Comparison of ENCODE assay signal across 22 mouse cellular contexts in the genomic region with DNA sequence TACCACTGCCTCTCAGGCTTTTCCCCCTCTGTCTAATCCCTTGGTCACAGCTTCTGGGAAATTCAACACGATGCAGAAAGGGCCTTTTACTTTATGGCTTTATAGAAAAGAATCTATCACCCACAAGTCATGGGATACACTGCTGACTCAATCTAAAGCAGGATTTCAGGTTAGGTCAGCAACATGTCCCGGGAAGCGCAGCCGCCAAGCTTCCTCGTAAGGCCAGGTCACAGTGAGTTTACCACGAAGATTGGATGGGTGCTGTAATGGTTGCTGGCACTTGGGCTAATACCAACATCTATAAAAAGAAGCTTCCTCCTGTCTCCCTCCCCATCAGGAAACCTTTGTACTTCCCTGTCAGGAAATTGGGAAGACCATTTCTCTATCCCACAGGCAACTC.
DNase-seq lines count a peak whose midpoint lies in the region; ATAC-seq and TF ChIP-seq lines count a peak whose summit lies in the region.
"Had no signal": no experiment of that assay in that cellular context is flagged by ENCODE, and none has a peak within 500 bp of the region (broad histone marks: within the 10 kb centered on the region; RNA-seq: fewer than 3 reads in every experiment).

No protein-coding gene starts in this region.

- no peaks in the 10 kb centered on the region for H3K4me1 ChIP-seq in limb, embryonic 11.5 days (ENCODE audit: control insufficient read depth, insufficient read depth, low read length)
- no peaks in the 10 kb centered on the region for H3K4me1 ChIP-seq in limb, embryonic 10.5 days
- H3K4me1 ChIP-seq: embryonic facial prominence, embryonic 10.5 days; embryonic facial prominence, embryonic 12.5 days; forebrain, embryonic 13.5 days; forebrain, embryonic 15.5 days had no signal

- WGBS in limb, embryonic 11.5 days = 88% methylated on average over 6 of the region's 6 CpGs
- WGBS in limb, embryonic 10.5 days = 84% methylated on average over 6 of the region's 6 CpGs

- no peaks in the 10 kb centered on the region for H3K36me3 ChIP-seq in limb, embryonic 11.5 days (ENCODE audit: control insufficient read depth, insufficient read depth, low read length)
- no peaks in the 10 kb centered on the region for H3K36me3 ChIP-seq in limb, embryonic 10.5 days
- H3K36me3 ChIP-seq: embryonic facial prominence, embryonic 10.5 days; embryonic facial prominence, embryonic 12.5 days; forebrain, embryonic 15.5 days had no signal

- H3K9me3 ChIP-seq in limb, embryonic 11.5 days (ENCODE audit: control insufficient read depth, low read length) = no peaks in the 10 kb centered on the region
- H3K9me3 ChIP-seq in limb, embryonic 10.5 days (replicated peaks) = no peaks in the 10 kb centered on the region
- H3K9me3 ChIP-seq: embryonic facial prominence, embryonic 10.5 days; embryonic facial prominence, embryonic 12.5 days; forebrain, embryonic 13.5 days; forebrain, embryonic 15.5 days had no signal

- intact Hi-C loops in gastrocnemius, adult 2 months (cut with DNase I) = no loop called here
- intact Hi-C loops in gastrocnemius, postnatal 36 days (cut with DNase I) = no loop called here
- intact Hi-C loops in gastrocnemius, postnatal 14 days (cut with DNase I; ENCODE audit: low total_unique reads) = no loop called here
- intact Hi-C loops in heart, postnatal 14 days (cut with DNase I) = no loop called here

- ATAC-seq in limb, embryonic 11.5 days (ENCODE audit: insufficient number of reproducible peaks, low FRiP score, low TSS enrichment, low read depth) = no peak
- ATAC-seq: forebrain, embryonic 13.5 days; forebrain, embryonic 15.5 days; forebrain, postnatal 0 days had no signal

- no peak overlapping the region for H3K4me3 ChIP-seq in gastrocnemius, adult 2 months
- H3K4me3 ChIP-seq in limb, embryonic 11.5 days (ENCODE audit: low read depth, low read length) = no peak overlapping the region
- H3K4me3 ChIP-seq in limb, embryonic 10.5 days = no peak overlapping the region
- H3K4me3 ChIP-seq: embryonic facial prominence, embryonic 10.5 days; embryonic facial prominence, embryonic 12.5 days; forebrain, embryonic 13.5 days; forebrain, embryonic 15.5 days had no signal

- no peak overlapping the region for H3K9ac ChIP-seq in limb, embryonic 11.5 days (ENCODE audit: low read length)
- H3K9ac ChIP-seq: embryonic facial prominence, embryonic 12.5 days; forebrain, embryonic 13.5 days; forebrain, embryonic 15.5 days; forebrain, postnatal 0 days had no signal

- H3K4me2 ChIP-seq in limb, embryonic 11.5 days (ENCODE audit: low read depth, severe bottlenecking) = no peak overlapping the region
- H3K4me2 ChIP-seq: embryonic facial prominence, embryonic 12.5 days; forebrain, embryonic 13.5 days; forebrain, embryonic 15.5 days had no signal

- peak; percentile 80 for DNase-seq in gastrocnemius, adult 2 months
- no peak for DNase-seq in gastrocnemius, postnatal 36 days
- DNase-seq in limb, embryonic 11.5 days (ENCODE audit: low spot score) = peak; percentile 16
- no peak for DNase-seq in limb, embryonic 10.5 days (ENCODE audit: low spot score)
- peak; percentile 34 for DNase-seq in gastrocnemius, postnatal 14 days
- DNase-seq in skeletal muscle tissue, adult 2 months (ENCODE audit: low read depth, low spot score) = peak; percentile 90
- no peak for DNase-seq in MN1 (ENCODE audit: low spot score)
- DNase-seq in heart, postnatal 14 days = no peak
- DNase-seq: adrenal gland, adult 2 months; adrenal gland, postnatal 10 days; adrenal gland, postnatal 25 days; cerebellum, adult 11 months; cerebellum, adult 18-20 months; cerebellum, adult 8-10 months; cerebellum, adult 9-11 months; cerebellum, postnatal 14 days; cerebellum, postnatal 36 days; forebrain, postnatal 0 days had no signal

- no peak for TF ChIP-seq CTCF in gastrocnemius, adult 2 months (IDR thresholded peaks at IDR 0.05)

- H3K27ac ChIP-seq in gastrocnemius, adult 2 months = peak overlapping the region; percentile 78
- H3K27ac ChIP-seq in limb, embryonic 11.5 days (replicated peaks; ENCODE audit: low read depth, low read length) = no peak overlapping the region
- H3K27ac ChIP-seq in limb, embryonic 10.5 days = no peak overlapping the region
- H3K27ac ChIP-seq: embryonic facial prominence, embryonic 10.5 days; embryonic facial prominence, embryonic 12.5 days; forebrain, embryonic 13.5 days; forebrain, embryonic 15.5 days had no signal

- H3K27me3 ChIP-seq in limb, embryonic 11.5 days (ENCODE audit: control insufficient read depth, insufficient read depth, low read length) = no peaks in the 10 kb centered on the region
- H3K27me3 ChIP-seq in limb, embryonic 10.5 days (ENCODE audit: low read depth, poor library complexity, severe bottlenecking) = no peaks in the 10 kb centered on the region
- H3K27me3 ChIP-seq: embryonic facial prominence, embryonic 12.5 days; forebrain, embryonic 13.5 days; forebrain, embryonic 15.5 days had no signal

Comparison
In these comparisons a context has a peak if more than half of its experiments do, and no peak if none do; other contexts are left out.
1. DNase-seq: peak in gastrocnemius, adult 2 months (single experiment), limb, embryonic 11.5 days (single experiment), gastrocnemius, postnatal 14 days (single experiment) and skeletal muscle tissue, adult 2 months (single experiment); none in gastrocnemius, postnatal 36 days (0 of 2), limb, embryonic 10.5 days (single experiment), MN1 (single experiment) and heart, postnatal 14 days (0 of 2).